Mouse (Mus musculus): Measurements from ENCODE around the gene Gnb2. TPM values are rescaled to one million over a fixed set of nuclear protein-coding genes. Genes with fewer than 3 reads are reported as not detected.

The Gnb2 gene
- polyA plus RNA-seq, 1 experiment from 2014 or later, result 578 TPM

DNA sequence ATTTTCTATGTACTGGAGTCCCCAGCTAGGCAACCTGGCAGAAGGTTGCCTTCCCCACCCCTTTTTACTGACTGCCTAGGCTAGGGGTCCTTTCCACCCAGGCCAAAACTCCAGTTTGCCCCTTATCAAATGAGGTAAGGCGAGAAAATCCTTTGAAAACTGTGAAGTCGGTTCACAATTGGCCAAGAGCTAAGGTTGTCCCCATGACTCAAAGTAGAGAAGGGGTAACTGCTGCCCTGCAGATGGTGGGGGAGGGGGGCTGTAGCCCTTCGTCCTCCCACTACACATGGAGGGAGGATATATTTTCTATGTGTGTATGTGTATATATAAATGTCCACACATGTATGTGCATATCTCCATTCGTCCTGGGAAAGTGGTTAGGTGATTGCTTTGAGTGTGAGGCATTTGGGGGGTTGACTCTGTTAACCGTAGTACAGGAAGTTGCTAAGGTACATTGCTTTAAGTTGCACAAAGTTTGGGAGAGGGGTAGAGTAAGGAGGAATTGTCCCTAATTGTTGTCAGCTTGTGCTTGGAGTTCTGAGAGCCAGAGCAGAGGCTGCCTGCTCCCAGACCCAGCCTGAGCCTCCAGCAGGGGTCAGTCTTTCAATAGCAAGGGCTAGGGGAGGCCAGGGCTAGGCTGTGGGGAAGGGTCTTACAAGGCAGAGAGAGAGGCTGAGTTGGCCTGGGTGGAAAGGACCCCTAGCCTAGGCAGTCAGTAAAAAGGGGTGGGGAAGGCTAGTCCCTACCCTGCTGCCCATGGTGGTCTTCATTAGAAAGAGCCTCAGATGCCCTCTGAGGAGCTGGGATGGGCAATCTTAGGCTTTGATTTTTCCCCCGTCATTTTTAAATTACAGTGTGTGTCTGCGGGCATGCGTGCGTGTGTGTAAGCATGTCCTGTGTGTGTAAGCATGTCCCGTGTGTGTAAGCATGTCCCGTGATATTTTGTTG lies 20.2 kb downstream of the Gnb2 start:
- Histone ChIP-seq H3K9me3 (no peaks in the 10 kb centered on the region), H3K9ac (replicated peaks) (peak overlapping the region; percentile 96; the same call in 1 of the 2 replicates), H3K27ac (replicated peaks) (no peak overlapping the region), H3K4me3 (peak overlapping the region; percentile 9; the same call in 1 of the 2 replicates), H3K4me2 (replicated peaks) (0 out of 2 replicates have a peak overlapping the region, but pooled peaks have one; percentile 6), H3K36me3 (no peaks in the 10 kb centered on the region; the same call in 1 of the 2 replicates), H3K4me1 (peaks cover 56% of the 10 kb centered on the region), H3K27me3 (no peaks in the 10 kb centered on the region)
- ATAC-seq (replicated peaks), result no peak; the same call in 1 of the 2 replicates
- WGBS, result 78% methylated on average over 11 of the region's 11 CpGs

DNA sequence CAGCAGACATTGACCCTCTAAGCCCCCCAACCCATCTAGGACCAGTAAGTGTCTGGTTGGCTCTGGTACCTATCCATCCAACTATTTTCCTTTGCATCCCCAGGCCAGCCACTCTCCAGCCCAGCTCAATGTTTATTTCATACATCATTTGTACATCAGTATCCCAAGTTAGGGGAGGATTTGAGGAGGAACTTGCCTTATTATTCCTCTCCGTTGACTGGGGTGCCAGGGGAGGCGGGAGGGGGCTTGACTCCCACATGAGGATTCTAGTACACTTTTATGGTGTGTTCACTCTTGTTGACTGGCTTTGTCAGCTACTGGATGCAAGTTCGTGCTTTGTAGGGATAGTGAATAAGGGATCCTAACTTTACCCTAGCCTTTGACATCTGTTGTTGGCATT lies 21.6 kb downstream of the Gnb2 start:
- Histone ChIP-seq H3K4me1 (peaks cover 56% of the 10 kb centered on the region), H3K9me3 (no peaks in the 10 kb centered on the region), H3K36me3 (no peaks in the 10 kb centered on the region), H3K27me3 (no peaks in the 10 kb centered on the region; the same call in 1 of the 2 replicates), H3K9ac (replicated peaks) (peak overlapping the region; percentile 96), H3K27ac (replicated peaks) (peak overlapping the region; percentile 84), H3K4me2 (replicated peaks) (peak overlapping the region; percentile 94), H3K4me3 (peak overlapping the region; percentile 93)
- no peak for ATAC-seq (replicated peaks)
- WGBS, result 58% methylated on average over 3 of the region's 3 CpGs

- WGBS, result under 1% methylated on average over 30 of the region's 83 CpGs
Measured at GRCm38 (mm10) chr5:137510573-137511390, 22.5 kb downstream of the Gnb2 start.

GRCm38 (mm10) chr5:137510014-137510501 lies 23.3 kb downstream of the Gnb2 start:
- Histone ChIP-seq H3K4me2 (replicated peaks) (peak overlapping the region; percentile 94), H3K9me3 (no peaks in the 10 kb centered on the region), H3K4me3 (peak overlapping the region; percentile 93), H3K36me3 (no peaks in the 10 kb centered on the region), H3K27ac (replicated peaks) (peak overlapping the region; percentile 84), H3K27me3 (no peaks in the 10 kb centered on the region; the same call in 1 of the 2 replicates), H3K4me1 (peaks cover 47% of the 10 kb centered on the region), H3K9ac (replicated peaks) (peak overlapping the region; percentile 96)
- WGBS, result 3% methylated on average over 21 of the region's 52 CpGs
- ATAC-seq (replicated peaks), result peak; percentile 82

More at GRCm38 (mm10) chr5:137510573-137511390, 22.5 kb downstream of the Gnb2 start:
- H3K4me2 ChIP-seq (replicated peaks), result peak overlapping the region; percentile 94
- peaks cover 53% of the 10 kb centered on the region for H3K4me1 ChIP-seq
- peak overlapping the region; percentile 93 for H3K4me3 ChIP-seq
- no peaks in the 10 kb centered on the region; the same call in 1 of the 2 replicates for H3K27me3 ChIP-seq
- H3K27ac ChIP-seq (replicated peaks), result peak overlapping the region; percentile 84
- no peaks in the 10 kb centered on the region for H3K36me3 ChIP-seq
- no peaks in the 10 kb centered on the region for H3K9me3 ChIP-seq
- peak overlapping the region; percentile 96 for H3K9ac ChIP-seq (replicated peaks)
- ATAC-seq (replicated peaks), result peak; percentile 61

DNA sequence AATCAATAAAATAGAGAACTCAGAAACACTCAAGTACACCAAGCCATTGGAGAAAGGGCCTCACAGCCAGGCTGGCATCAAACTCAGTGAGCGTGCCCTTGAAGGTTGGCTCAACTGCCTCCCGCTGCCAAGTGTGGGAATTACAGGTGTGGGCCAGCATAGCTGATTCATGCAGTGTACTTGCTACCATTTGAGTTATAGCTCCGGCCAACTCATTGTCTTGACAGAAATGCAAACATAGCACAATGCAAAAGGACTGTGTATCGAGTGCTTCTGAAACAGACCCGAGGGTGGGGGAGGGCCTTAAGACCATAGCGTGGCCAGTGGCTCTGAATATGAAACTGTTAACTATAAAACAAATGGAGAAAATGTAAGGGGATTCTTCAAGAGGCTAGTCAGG lies 29.3 kb downstream of the Gnb2 start:
- no peak overlapping the region for H3K4me3 ChIP-seq
- H3K27ac ChIP-seq (replicated peaks), result no peak overlapping the region
- H3K4me1 ChIP-seq, result peaks cover 16% of the 10 kb centered on the region
- H3K27me3 ChIP-seq, result no peaks in the 10 kb centered on the region; the same call in 1 of the 2 replicates
- no peak for ATAC-seq (replicated peaks)
- 77% methylated on average over 6 of the region's 6 CpGs for WGBS
- no peak overlapping the region for H3K9ac ChIP-seq (replicated peaks)
- no peak overlapping the region for H3K4me2 ChIP-seq (replicated peaks)
- no peaks in the 10 kb centered on the region for H3K9me3 ChIP-seq
- no peaks in the 10 kb centered on the region for H3K36me3 ChIP-seq

DNA sequence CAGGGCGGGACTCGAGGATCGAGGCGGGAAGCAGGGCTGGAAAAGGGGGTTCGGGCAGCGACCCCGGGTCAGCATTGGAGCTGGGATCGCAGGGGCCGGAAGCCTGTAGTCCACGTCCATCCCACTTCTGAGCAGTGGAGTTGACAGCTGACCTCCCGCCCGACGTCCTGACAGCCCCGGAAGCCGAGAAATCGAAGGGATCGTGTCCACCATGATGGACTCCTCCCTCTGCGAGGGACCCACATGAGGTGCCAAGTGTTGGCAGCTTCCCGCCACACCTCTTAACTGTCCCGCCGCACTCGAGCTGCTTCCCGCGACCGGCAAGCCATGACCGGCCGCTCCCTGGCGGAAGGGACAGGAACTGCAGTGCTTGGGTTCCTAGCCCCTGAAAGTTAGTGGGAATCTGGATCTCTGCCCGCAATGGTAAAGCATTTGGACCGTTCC lies 30.6 kb downstream of the Gnb2 start:
- H3K9ac ChIP-seq (replicated peaks), result peak overlapping the region; percentile 60
- 0% methylated on average over 26 of the region's 30 CpGs for WGBS
- H3K9me3 ChIP-seq, result no peaks in the 10 kb centered on the region
- H3K4me1 ChIP-seq, result peaks cover 16% of the 10 kb centered on the region
- H3K4me2 ChIP-seq (replicated peaks), result peak overlapping the region; percentile 68
- H3K27me3 ChIP-seq, result no peaks in the 10 kb centered on the region; the same call in 1 of the 2 replicates
- no peaks in the 10 kb centered on the region for H3K36me3 ChIP-seq
- peak overlapping the region; percentile 99 for H3K27ac ChIP-seq (replicated peaks)
- H3K4me3 ChIP-seq, result peak overlapping the region; percentile 82
- ATAC-seq (replicated peaks), result peak; percentile 83

GRCm38 (mm10) chr5:137501709-137502666 lies 31.3 kb downstream of the Gnb2 start, which contains the start of gene Pop7:
Gene Pop7 (minus strand): TSS chr5:137502518.
- Histone ChIP-seq H3K27ac (replicated peaks) (peak within 1 kb of the TSS; percentile 99), H3K27me3 (no peaks in the 10 kb centered on the region; the same call in 1 of the 2 replicates), H3K9me3 (no peaks in the 10 kb centered on the region), H3K36me3 (no peaks in the 10 kb centered on the region), H3K4me1 (peaks cover 16% of the 10 kb centered on the region), H3K4me3 (peak within 1 kb of the TSS; percentile 82), H3K4me2 (replicated peaks) (peak within 1 kb of the TSS; percentile 90), H3K9ac (replicated peaks) (peak within 1 kb of the TSS; percentile 80)
- 1% methylated on average over 64 of the region's 64 CpGs for WGBS
- ATAC-seq (replicated peaks), result peak; percentile 94

GRCm38 (mm10) chr5:137500186-137500585 lies 33.1 kb downstream of the Gnb2 start:
- no peak for ATAC-seq (replicated peaks)
- no peak overlapping the region for H3K4me3 ChIP-seq
- H3K27ac ChIP-seq (replicated peaks), result no peak overlapping the region
- H3K4me2 ChIP-seq (replicated peaks), result no peak overlapping the region
- peaks cover 16% of the 10 kb centered on the region for H3K4me1 ChIP-seq
- no peaks in the 10 kb centered on the region for H3K9me3 ChIP-seq
- H3K9ac ChIP-seq (replicated peaks), result no peak overlapping the region
- H3K27me3 ChIP-seq, result no peaks in the 10 kb centered on the region
- H3K36me3 ChIP-seq, result no peaks in the 10 kb centered on the region
- 92% methylated on average over 7 of the region's 7 CpGs for WGBS

DNA sequence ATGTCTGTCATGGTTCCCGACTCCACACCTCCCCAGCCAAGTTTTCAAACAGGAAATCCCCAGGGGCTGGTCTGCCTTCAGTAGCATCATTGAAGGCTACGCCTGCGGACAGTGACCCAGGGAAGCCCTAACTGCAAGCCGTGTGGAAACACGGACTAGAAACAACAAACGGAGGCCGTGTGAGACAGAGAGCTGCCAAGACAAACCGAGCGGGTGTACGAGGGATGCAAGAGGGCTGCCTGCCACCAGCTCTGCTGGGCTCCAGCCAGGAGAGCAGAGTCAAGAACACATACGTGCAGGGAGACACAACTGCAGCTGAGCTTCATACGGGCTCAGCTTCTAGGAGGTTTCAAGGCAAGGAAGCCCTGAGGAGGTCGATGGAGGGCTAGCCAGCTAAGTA lies 39.5 kb downstream of the Gnb2 start:
- no peak overlapping the region for H3K4me2 ChIP-seq (replicated peaks)
- no peaks in the 10 kb centered on the region for H3K4me1 ChIP-seq
- no peaks in the 10 kb centered on the region for H3K27me3 ChIP-seq
- H3K9me3 ChIP-seq, result no peaks in the 10 kb centered on the region
- ATAC-seq (replicated peaks), result no peak
- no peaks in the 10 kb centered on the region for H3K36me3 ChIP-seq
- H3K9ac ChIP-seq (replicated peaks), result no peak overlapping the region
- H3K27ac ChIP-seq (replicated peaks), result no peak overlapping the region
- WGBS, result 77% methylated on average over 13 of the region's 13 CpGs
- H3K4me3 ChIP-seq, result no peak overlapping the region

DNA sequence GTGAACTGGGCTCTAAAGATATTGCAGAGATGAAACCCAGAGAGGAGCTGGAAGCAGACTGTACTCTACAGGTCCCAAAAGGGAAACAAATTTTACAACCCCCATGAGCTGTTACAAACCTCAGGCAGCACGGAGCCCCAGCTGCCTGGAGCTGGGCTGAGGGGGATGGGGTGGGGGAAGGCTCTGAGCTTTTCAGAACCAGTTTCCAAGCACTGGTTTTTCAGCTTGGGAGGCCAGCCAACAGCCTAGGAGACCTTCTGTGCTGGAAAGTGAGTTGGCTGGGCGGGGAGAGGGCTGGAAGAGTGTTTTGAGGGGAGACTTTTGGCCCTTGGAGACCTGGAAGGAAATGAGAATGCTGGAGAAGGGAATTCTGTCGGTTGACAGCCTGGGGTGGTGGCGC lies 41.8 kb downstream of the Gnb2 start:
- Histone ChIP-seq H3K4me2 (replicated peaks) (no peak overlapping the region), H3K4me3 (no peak overlapping the region), H3K27me3 (0 out of 2 replicates have a peak, but pooled peaks cover 5% of the 10 kb centered on the region), H3K36me3 (no peaks in the 10 kb centered on the region), H3K4me1 (no peaks in the 10 kb centered on the region), H3K9me3 (no peaks in the 10 kb centered on the region), H3K9ac (replicated peaks) (no peak overlapping the region), H3K27ac (replicated peaks) (no peak overlapping the region)
- 63% methylated on average over 4 of the region's 4 CpGs for WGBS
- ATAC-seq (replicated peaks), result no peak

- H3K4me1 ChIP-seq, result peaks cover 9% of the 10 kb centered on the region
- no peak overlapping the region for H3K9ac ChIP-seq (replicated peaks)
- H3K9me3 ChIP-seq, result no peaks in the 10 kb centered on the region
- no peaks in the 10 kb centered on the region for H3K36me3 ChIP-seq
- ATAC-seq (replicated peaks), result no peak
- WGBS, result 90% methylated on average over 7 of the region's 7 CpGs
- H3K27ac ChIP-seq (replicated peaks), result no peak overlapping the region
- no peak overlapping the region for H3K4me3 ChIP-seq
- peaks cover 16% of the 10 kb centered on the region; the same call in 1 of the 2 replicates for H3K27me3 ChIP-seq
- H3K4me2 ChIP-seq (replicated peaks), result no peak overlapping the region
Measured at GRCm38 (mm10) chr5:137487616-137488015, 45.7 kb downstream of the Gnb2 start.
